Mouse (Mus musculus) forebrain, embryonic 14.5 days (tissue): ENCODE data around the gene Arhgef19. TPM values are rescaled to one million over a fixed set of nuclear protein-coding genes. Genes with fewer than 3 reads are reported as not detected.
A peak's percentile ranks its signal among the peaks of the same experiment; 100 is the strongest.

ENCODE experiments used
- ATAC-seq: fragments of 200-750 bp; cut with Nextera tagmentation; 2 replicates; pipeline ENCODE4 v1.8.0; 2017; ENCODE audit warnings: mild to moderate bottlenecking, moderate library complexity
- DNase-seq: peaks from one replicate; pipeline ENCODE4 v3.0.0-alpha.2; 2015; ENCODE audit warnings: low spot score
- H3K27ac ChIP-seq: fragments of 300-500 bp; sonication (generic); 2 replicates; pipeline ENCODE4 v1.5.1; 2014; ENCODE audit warnings: low read depth, mild to moderate bottlenecking, control low read depth, low read length, moderate library complexity
- H3K27me3 ChIP-seq: fragments of 300-500 bp; sonication (generic); replicated peaks from 2 replicates; pipeline ENCODE4 v1.6.1; 2014; ENCODE audit warnings: low read length, control low read depth, mixed read lengths; ENCODE audit not compliant: control insufficient read depth, insufficient read depth
- H3K36me3 ChIP-seq: fragments of 300-500 bp; sonication (generic); 2 replicates; pipeline ENCODE4 v1.6.1; 2014; ENCODE audit warnings: low read length, control low read depth; ENCODE audit not compliant: control insufficient read depth, insufficient read depth
- H3K4me1 ChIP-seq: fragments of 300-500 bp; sonication (generic); 2 replicates; pipeline ENCODE4 v1.6.1; 2014; ENCODE audit warnings: antibody characterized with exemption, low read length, control low read depth; ENCODE audit not compliant: control insufficient read depth, insufficient read depth
- H3K4me2 ChIP-seq: fragments of 300-500 bp; sonication (generic); 2 replicates; pipeline ENCODE4 v1.6.1; 2014; ENCODE audit warnings: mild to moderate bottlenecking, control low read depth, low read length
- H3K4me3 ChIP-seq: fragments of 300-500 bp; sonication (generic); 2 replicates; pipeline ENCODE4 v1.5.1; 2014; ENCODE audit warnings: low read depth, low read length, control low read depth
- H3K9ac ChIP-seq: fragments of 300-500 bp; sonication (generic); 2 replicates; pipeline ENCODE4 v1.6.1; 2014; ENCODE audit warnings: mild to moderate bottlenecking, low read length, control low read depth, moderate library complexity
- H3K9me3 ChIP-seq: fragments of 300-500 bp; sonication (generic); replicated peaks from 2 replicates; pipeline ENCODE4 v1.6.1; 2016; ENCODE audit warnings: low read length, control low read depth, mixed read lengths; ENCODE audit not compliant: control insufficient read depth
- WGBS: fragments of 180-500 bp; shearing (Covaris S2); extraction: QIAGEN DNeasy Blood & Tissue Kit; methylation state at CpG from one replicate; pipeline ENCODE4 v1.1.7; 2014; 5-methylcytosine and 5-hydroxymethylcytosine counted together
- polyA plus RNA-seq: library from polyadenylated mRNA; unstranded; fragments of >200 nt; fragmentation: Nextera tagmentation; extraction: Ambion mirVana; gene quantifications from 2 replicates; pipeline ENCODE4 v1.2.1, GENCODE M21; 2014

Arhgef19 gene
- polyA plus RNA-seq, 1 experiment from 2014 or later, result 0.65 TPM

GRCm38 (mm10) chr4:141222752-141223151 is 16.5 kb upstream of the Arhgef19 start:
- ATAC-seq (no peak), DNase-seq (no peak)
- 92% methylated on average over 5 of the region's 5 CpGs for WGBS

GRCm38 (mm10) chr4:141228687-141229086 is 10.6 kb upstream of the Arhgef19 start:
- H3K4me3 ChIP-seq, result no peak overlapping the region
- H3K27ac ChIP-seq, result no peak overlapping the region
- H3K27me3 ChIP-seq, result no peaks in the 10 kb centered on the region
- H3K9ac ChIP-seq, result no peak overlapping the region
- H3K9me3 ChIP-seq, result no peaks in the 10 kb centered on the region
- WGBS, result 92% methylated on average over 7 of the region's 7 CpGs
- no peaks in the 10 kb centered on the region for H3K4me1 ChIP-seq
- no peaks in the 10 kb centered on the region for H3K36me3 ChIP-seq
- no peak overlapping the region for H3K4me2 ChIP-seq
- DNase-seq (no peak), ATAC-seq (no peak)

More at GRCm38 (mm10) chr4:141222752-141223151, 16.5 kb upstream of the Arhgef19 start:
- Histone ChIP-seq H3K4me1 (no peaks in the 10 kb centered on the region), H3K4me2 (no peak overlapping the region), H3K4me3 (no peak overlapping the region), H3K9me3 (no peaks in the 10 kb centered on the region), H3K9ac (no peak overlapping the region), H3K36me3 (peaks cover 6% of the 10 kb centered on the region; the same call in 1 of the 2 replicates), H3K27me3 (no peaks in the 10 kb centered on the region), H3K27ac (no peak overlapping the region)

- Histone ChIP-seq H3K4me2 (no peak overlapping the region), H3K9ac (no peak overlapping the region), H3K27me3 (peaks cover under 1% of the 10 kb centered on the region; the same call in 1 of the 2 replicates), H3K27ac (no peak overlapping the region), H3K4me1 (no peaks in the 10 kb centered on the region), H3K36me3 (no peaks in the 10 kb centered on the region), H3K4me3 (no peak overlapping the region), H3K9me3 (no peaks in the 10 kb centered on the region)
- 93% methylated on average over 4 of the region's 4 CpGs for WGBS
- no peak for DNase-seq
- no peak for ATAC-seq
Measured at GRCm38 (mm10) chr4:141233196-141233595, 6.1 kb upstream of the Arhgef19 start.

GRCm38 (mm10) chr4:141235537-141236111 is 3.7 kb upstream of the Arhgef19 start:
- Histone ChIP-seq H3K36me3 (no peaks in the 10 kb centered on the region), H3K27me3 (peaks cover 10% of the 10 kb centered on the region), H3K9ac (no peak overlapping the region), H3K9me3 (no peaks in the 10 kb centered on the region), H3K4me2 (no peak overlapping the region), H3K4me1 (peaks cover 11% of the 10 kb centered on the region), H3K4me3 (no peak overlapping the region), H3K27ac (no peak overlapping the region)
- no peak for ATAC-seq
- 80% methylated on average over 6 of the region's 6 CpGs for WGBS
- DNase-seq, result no peak

GRCm38 (mm10) chr4:141236856-141237255 is 2.4 kb upstream of the Arhgef19 start:
- Histone ChIP-seq H3K27ac (no peak overlapping the region), H3K4me2 (no peak overlapping the region), H3K4me1 (peaks cover 11% of the 10 kb centered on the region), H3K4me3 (no peak overlapping the region), H3K27me3 (peaks cover 21% of the 10 kb centered on the region), H3K9me3 (no peaks in the 10 kb centered on the region), H3K36me3 (no peaks in the 10 kb centered on the region), H3K9ac (no peak overlapping the region)
- no peak for ATAC-seq
- 77% methylated on average over 3 of the region's 3 CpGs for WGBS
- DNase-seq, result no peak

DNA sequence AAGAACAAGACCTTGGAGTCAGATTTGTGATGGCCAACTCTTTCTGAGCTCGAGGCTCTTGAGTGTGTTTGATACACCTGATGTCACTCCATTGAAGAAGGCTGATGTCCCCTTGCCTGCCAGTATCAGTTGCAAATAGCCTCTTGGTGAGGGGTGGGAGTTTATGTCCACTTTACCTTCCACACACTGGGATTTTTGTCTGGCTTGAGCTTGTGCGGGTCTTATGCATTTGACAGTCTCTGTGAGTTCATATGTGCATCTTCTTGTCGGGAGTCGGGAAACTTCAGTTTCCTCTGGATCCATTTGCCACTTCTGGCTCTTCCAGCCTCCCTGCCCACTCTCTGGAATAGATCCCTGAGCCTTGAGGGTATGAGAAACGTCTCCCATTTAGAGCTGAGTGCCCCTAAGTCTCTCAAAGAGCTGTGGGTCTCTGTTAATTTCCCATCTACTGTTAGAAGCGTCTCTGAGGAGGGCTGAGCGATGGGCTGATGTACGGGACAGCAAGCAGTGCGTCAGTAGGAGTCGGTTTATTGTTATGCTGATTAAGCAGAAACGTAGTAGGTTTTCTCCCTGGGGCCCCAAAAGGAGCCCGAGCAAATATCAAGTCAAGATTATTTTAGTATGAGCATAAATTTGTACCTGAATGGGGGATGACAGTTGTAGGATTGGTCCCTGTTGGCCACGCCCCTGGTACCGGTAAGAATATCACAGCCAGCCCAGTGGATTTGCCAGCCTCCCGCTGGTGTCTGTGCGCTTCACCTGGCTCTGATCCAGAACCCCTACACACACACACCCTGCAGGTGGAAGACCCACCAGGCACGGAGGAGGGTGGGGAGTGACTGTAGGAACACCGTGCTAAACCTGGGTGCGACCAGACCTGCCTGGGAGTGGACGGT is 559 bp upstream of the Arhgef19 start:
- Histone ChIP-seq H3K4me1 (peaks cover 14% of the 10 kb centered on the region), H3K9me3 (no peaks in the 10 kb centered on the region), H3K27ac (no peak overlapping the region), H3K4me2 (peak overlapping the region; percentile 57), H3K9ac (peak overlapping the region; percentile 55; the same call in 1 of the 2 replicates), H3K4me3 (peak overlapping the region; percentile 30), H3K27me3 (peaks cover 33% of the 10 kb centered on the region), H3K36me3 (no peaks in the 10 kb centered on the region)
- 5% methylated on average over 20 of the region's 20 CpGs for WGBS
- no peak for DNase-seq
- ATAC-seq, result no peak

GRCm38 (mm10) chr4:141240617-141241016 is 1.3 kb downstream of the Arhgef19 start:
- peaks cover 25% of the 10 kb centered on the region for H3K4me1 ChIP-seq
- H3K9me3 ChIP-seq, result no peaks in the 10 kb centered on the region
- DNase-seq (no peak), ATAC-seq (no peak)
- no peak overlapping the region for H3K4me2 ChIP-seq
- no peak overlapping the region for H3K9ac ChIP-seq
- no peak overlapping the region for H3K27ac ChIP-seq
- H3K27me3 ChIP-seq, result peaks cover 33% of the 10 kb centered on the region
- no peak overlapping the region for H3K4me3 ChIP-seq
- 3% methylated on average over 14 of the region's 14 CpGs for WGBS
- no peaks in the 10 kb centered on the region for H3K36me3 ChIP-seq

GRCm38 (mm10) chr4:141241861-141242260 is 2.6 kb downstream of the Arhgef19 start:
- Histone ChIP-seq H3K27ac (no peak overlapping the region), H3K4me3 (no peak overlapping the region), H3K9ac (no peak overlapping the region), H3K4me2 (no peak overlapping the region), H3K36me3 (no peaks in the 10 kb centered on the region), H3K4me1 (peaks cover 30% of the 10 kb centered on the region), H3K27me3 (peaks cover 36% of the 10 kb centered on the region), H3K9me3 (no peaks in the 10 kb centered on the region)
- DNase-seq (no peak), ATAC-seq (no peak)
- 41% methylated on average over 15 of the region's 15 CpGs for WGBS
